Mouse (Mus musculus) heart, embryonic 10.5 days (tissue): ENCODE measurements around the gene Dnah6. TPM values are rescaled to one million over a fixed set of nuclear protein-coding genes. Genes with fewer than 3 reads are reported as not detected.
A peak's percentile ranks its signal among the peaks of the same experiment; 100 is the strongest.

ENCODE experiments used
- DNase-seq: peaks from one replicate; pipeline ENCODE4 v3.0.0-alpha.2; 2017; ENCODE audit warnings: low spot score
- H3K27ac ChIP-seq: fragments of 300-500 bp; sonication (generic); 2 replicates; pipeline ENCODE4 v1.5.1; 2016; ENCODE audit warnings: mild to moderate bottlenecking
- H3K27me3 ChIP-seq: fragments of 300-500 bp; sonication (generic); 2 replicates; pipeline ENCODE4 v1.6.1; 2016; ENCODE audit warnings: mild to moderate bottlenecking; ENCODE audit not compliant: poor library complexity, insufficient read depth, severe bottlenecking
- H3K36me3 ChIP-seq: fragments of 300-500 bp; sonication (generic); 2 replicates; pipeline ENCODE4 v1.6.1; 2016; ENCODE audit warnings: mild to moderate bottlenecking, moderate library complexity
- H3K4me1 ChIP-seq: fragments of 300-500 bp; sonication (generic); 2 replicates; pipeline ENCODE4 v1.6.1; 2016; ENCODE audit warnings: mild to moderate bottlenecking
- H3K4me3 ChIP-seq: fragments of 300-500 bp; sonication (generic); 2 replicates; pipeline ENCODE4 v1.5.1; 2016; ENCODE audit warnings: mild to moderate bottlenecking, moderate library complexity
- H3K9me3 ChIP-seq: fragments of 300-500 bp; sonication (generic); 2 replicates; pipeline ENCODE4 v1.6.1; 2016; ENCODE audit warnings: mild to moderate bottlenecking, moderate library complexity
- WGBS: fragments of 180-500 bp; shearing (Covaris S2); methylation state at CpG from one replicate; pipeline ENCODE4 v1.1.7; 2016; 5-methylcytosine and 5-hydroxymethylcytosine counted together
- polyA plus RNA-seq: library from polyadenylated mRNA; unstranded; fragments of >200 nt; fragmentation: Nextera tagmentation; extraction: Ambion mirVana; gene quantifications from 2 replicates; pipeline ENCODE4 v1.2.1, GENCODE M21; 2016

Dnah6 gene
- polyA plus RNA-seq: 0.01 and 0.05 TPM in 2 replicates

DNA sequence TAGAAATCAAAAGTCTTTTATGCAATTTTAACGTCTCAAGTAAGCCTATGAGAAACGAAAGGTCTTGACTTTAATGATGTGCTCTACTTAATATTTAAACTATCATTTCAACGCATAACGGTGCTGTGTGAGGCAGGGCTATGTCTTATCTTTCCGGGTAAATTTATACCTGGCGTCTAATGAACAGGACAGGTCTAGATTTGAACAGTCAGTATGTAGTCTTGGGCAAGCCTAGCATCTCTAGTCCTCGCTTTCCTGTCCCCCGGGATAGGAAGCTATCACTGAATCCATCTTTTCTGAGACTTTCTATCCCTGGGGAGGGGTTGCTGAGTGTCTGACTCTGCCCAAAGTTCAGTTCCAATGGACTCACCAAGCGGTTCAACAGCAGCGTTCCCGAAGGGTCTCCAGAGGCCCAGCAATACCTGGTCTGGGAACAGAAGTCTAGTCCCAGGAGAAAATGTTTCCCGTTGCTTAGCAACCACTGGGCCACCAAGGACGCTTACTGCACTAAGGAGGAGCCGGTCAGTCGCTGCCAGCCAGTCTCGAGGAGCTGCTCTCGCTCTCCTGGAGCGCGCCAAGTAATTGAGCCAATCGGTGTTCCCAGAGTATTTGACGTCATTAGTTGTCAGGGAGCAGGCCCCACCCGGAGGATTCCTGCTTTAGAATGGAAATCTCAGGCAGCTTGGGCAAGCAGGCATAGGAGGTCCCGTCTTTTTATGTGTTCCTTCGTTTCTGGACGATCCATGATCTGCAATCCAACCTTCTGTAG, at the start of gene Dnah6:
TSS of gene Dnah6 (minus strand) at position 463 of the 769 bp plus-strand sequence.
- peak; percentile 96 for DNase-seq
- Histone ChIP-seq H3K4me3 (peak within 1 kb of the TSS; percentile 55), H3K9me3 (no peaks in the 10 kb centered on the region), H3K27me3 (no peaks in the 10 kb centered on the region), H3K4me1 (peaks cover 8% of the 10 kb centered on the region; the same call in 1 of the 2 replicates), H3K27ac (peak within 1 kb of the TSS; percentile 89), H3K36me3 (peaks cover 3% of the 10 kb centered on the region; the same call in 1 of the 2 replicates)
- 39% methylated on average over 25 of the region's 25 CpGs for WGBS

DNA sequence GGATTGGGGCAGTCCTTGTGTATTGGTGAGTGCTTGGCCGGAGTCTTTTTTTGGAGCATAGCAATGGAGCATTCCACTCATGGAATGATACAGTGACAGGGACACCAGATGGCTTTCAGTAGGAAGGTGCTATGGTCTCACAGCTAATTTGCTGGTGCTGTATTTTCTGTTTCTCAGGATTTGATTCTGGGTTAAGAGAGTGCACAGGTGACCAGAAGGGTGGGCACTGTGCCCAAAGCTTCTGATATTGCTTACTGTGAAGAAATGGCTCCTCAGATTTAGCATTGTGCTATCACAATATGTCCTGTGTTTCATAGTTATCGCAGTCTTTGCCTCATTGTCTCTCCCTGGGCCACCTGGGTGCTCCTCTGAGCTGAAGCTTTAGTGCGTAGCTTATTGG, 47.9 kb upstream of the Dnah6 start:
- DNase-seq: no peak
- H3K27ac ChIP-seq: no peak overlapping the region
- WGBS: 95% methylated on average over 3 of the region's 3 CpGs
- no peaks in the 10 kb centered on the region for H3K9me3 ChIP-seq
- H3K4me3 ChIP-seq: no peak overlapping the region
- no peaks in the 10 kb centered on the region for H3K4me1 ChIP-seq
- H3K36me3 ChIP-seq: peaks cover 88% of the 10 kb centered on the region
- H3K27me3 ChIP-seq: no peaks in the 10 kb centered on the region

DNA sequence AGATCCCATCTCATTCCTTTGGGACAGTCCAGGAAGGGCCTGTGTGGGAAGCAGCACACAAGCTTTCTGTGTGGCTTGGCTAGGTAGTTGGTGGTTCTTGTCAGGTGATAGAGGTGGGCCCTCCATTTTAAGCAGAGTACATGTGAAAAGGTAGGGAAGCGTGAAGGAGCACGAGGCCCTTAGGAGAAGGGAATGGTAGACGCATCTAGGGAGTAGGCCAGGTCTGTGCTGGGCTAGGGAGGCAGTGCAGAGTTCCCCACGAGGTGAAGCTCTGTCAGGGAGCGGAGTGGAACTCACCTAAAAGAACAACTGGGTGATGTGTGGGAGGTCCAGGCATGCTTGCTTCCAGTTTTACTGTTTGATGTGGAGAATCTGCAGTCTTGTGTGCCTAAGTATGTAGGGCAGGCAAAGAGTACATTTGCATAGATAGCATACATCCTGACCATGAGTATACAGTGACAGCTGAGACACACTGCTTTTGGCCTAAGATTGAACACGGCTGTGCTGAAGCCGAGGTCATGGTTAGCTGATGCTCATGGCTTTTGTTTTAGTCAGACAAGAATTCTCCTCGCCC, 46.4 kb upstream of the Dnah6 start:
- DNase-seq: peak; percentile 67
- Histone ChIP-seq H3K27ac (no peak overlapping the region), H3K9me3 (no peaks in the 10 kb centered on the region), H3K4me3 (no peak overlapping the region), H3K36me3 (peaks cover 92% of the 10 kb centered on the region), H3K27me3 (no peaks in the 10 kb centered on the region), H3K4me1 (no peaks in the 10 kb centered on the region)
- WGBS: 91% methylated on average over 8 of the region's 8 CpGs

GRCm38 (mm10) chr6:73264801-73265200, 43.4 kb upstream of the Dnah6 start:
- Histone ChIP-seq H3K9me3 (no peaks in the 10 kb centered on the region), H3K27ac (peak overlapping the region; percentile 16; the same call in 1 of the 2 replicates), H3K36me3 (peaks cover 88% of the 10 kb centered on the region), H3K4me3 (no peak overlapping the region), H3K4me1 (no peaks in the 10 kb centered on the region), H3K27me3 (no peaks in the 10 kb centered on the region)
- WGBS: 82% methylated on average over 2 of the region's 2 CpGs
- no peak for DNase-seq

GRCm38 (mm10) chr6:73260110-73260509, 38.7 kb upstream of the Dnah6 start:
- Histone ChIP-seq H3K27ac (no peak overlapping the region), H3K4me1 (no peaks in the 10 kb centered on the region), H3K4me3 (no peak overlapping the region), H3K27me3 (no peaks in the 10 kb centered on the region), H3K36me3 (peaks cover 83% of the 10 kb centered on the region), H3K9me3 (no peaks in the 10 kb centered on the region)
- 90% methylated on average over 6 of the region's 6 CpGs for WGBS
- DNase-seq: no peak

GRCm38 (mm10) chr6:73257068-73257467, 35.6 kb upstream of the Dnah6 start:
- H3K9me3 ChIP-seq: no peaks in the 10 kb centered on the region
- H3K27me3 ChIP-seq: no peaks in the 10 kb centered on the region
- 92% methylated on average over 7 of the region's 7 CpGs for WGBS
- peaks cover 18% of the 10 kb centered on the region; the same call in 1 of the 2 replicates for H3K4me1 ChIP-seq
- H3K4me3 ChIP-seq: no peak overlapping the region
- H3K36me3 ChIP-seq: peaks cover 59% of the 10 kb centered on the region
- H3K27ac ChIP-seq: no peak overlapping the region
- peak; percentile 67 for DNase-seq

GRCm38 (mm10) chr6:73254307-73255228, 33.1 kb upstream of the Dnah6 start:
- no peak overlapping the region for H3K27ac ChIP-seq
- no peak for DNase-seq
- WGBS: 82% methylated on average over 9 of the region's 9 CpGs

GRCm38 (mm10) chr6:73253584-73253983, 32.1 kb upstream of the Dnah6 start:
- peaks cover 29% of the 10 kb centered on the region for H3K36me3 ChIP-seq
- peaks cover 24% of the 10 kb centered on the region for H3K4me1 ChIP-seq
- no peaks in the 10 kb centered on the region for H3K27me3 ChIP-seq
- no peak for DNase-seq
- no peak overlapping the region for H3K27ac ChIP-seq
- no peaks in the 10 kb centered on the region for H3K9me3 ChIP-seq
- 78% methylated on average over 4 of the region's 4 CpGs for WGBS
- H3K4me3 ChIP-seq: no peak overlapping the region

More at GRCm38 (mm10) chr6:73254307-73255228, 33.1 kb upstream of the Dnah6 start:
- no peaks in the 10 kb centered on the region for H3K27me3 ChIP-seq
- peaks cover 38% of the 10 kb centered on the region for H3K36me3 ChIP-seq
- no peak overlapping the region for H3K4me3 ChIP-seq
- H3K9me3 ChIP-seq: no peaks in the 10 kb centered on the region
- peaks cover 19% of the 10 kb centered on the region for H3K4me1 ChIP-seq

GRCm38 (mm10) chr6:73253006-73253405, 31.6 kb upstream of the Dnah6 start:
- H3K27ac ChIP-seq: no peak overlapping the region
- DNase-seq: no peak
- peaks cover 24% of the 10 kb centered on the region for H3K4me1 ChIP-seq
- no peak overlapping the region for H3K4me3 ChIP-seq
- WGBS: 85% methylated on average over 2 of the region's 2 CpGs
- H3K9me3 ChIP-seq: no peaks in the 10 kb centered on the region
- peaks cover 23% of the 10 kb centered on the region for H3K36me3 ChIP-seq
- H3K27me3 ChIP-seq: no peaks in the 10 kb centered on the region

DNA sequence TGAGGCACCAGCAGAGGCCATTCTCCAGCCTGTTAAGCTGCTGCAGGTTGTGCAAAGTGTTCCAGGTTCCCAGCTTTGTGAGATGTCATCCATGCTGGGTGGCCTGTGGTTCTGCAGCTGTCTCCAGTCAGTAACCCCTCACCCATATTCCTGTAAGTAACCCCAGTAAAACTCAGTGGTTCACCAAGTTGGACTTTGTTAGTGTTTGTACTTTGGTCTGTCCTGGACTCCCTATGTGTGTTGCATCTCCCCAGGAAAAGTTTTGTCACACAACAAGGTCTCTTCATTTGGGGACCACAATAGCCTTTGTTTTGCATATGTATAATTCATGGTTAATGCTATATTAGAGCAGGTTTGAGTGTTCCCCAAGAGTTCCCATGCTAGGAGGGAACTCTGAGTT, 30.9 kb upstream of the Dnah6 start:
- H3K4me3 ChIP-seq: no peak overlapping the region
- peaks cover 19% of the 10 kb centered on the region for H3K36me3 ChIP-seq
- no peaks in the 10 kb centered on the region for H3K27me3 ChIP-seq
- no peaks in the 10 kb centered on the region for H3K9me3 ChIP-seq
- H3K27ac ChIP-seq: no peak overlapping the region
- peaks cover 24% of the 10 kb centered on the region for H3K4me1 ChIP-seq
- no peak for DNase-seq

DNA sequence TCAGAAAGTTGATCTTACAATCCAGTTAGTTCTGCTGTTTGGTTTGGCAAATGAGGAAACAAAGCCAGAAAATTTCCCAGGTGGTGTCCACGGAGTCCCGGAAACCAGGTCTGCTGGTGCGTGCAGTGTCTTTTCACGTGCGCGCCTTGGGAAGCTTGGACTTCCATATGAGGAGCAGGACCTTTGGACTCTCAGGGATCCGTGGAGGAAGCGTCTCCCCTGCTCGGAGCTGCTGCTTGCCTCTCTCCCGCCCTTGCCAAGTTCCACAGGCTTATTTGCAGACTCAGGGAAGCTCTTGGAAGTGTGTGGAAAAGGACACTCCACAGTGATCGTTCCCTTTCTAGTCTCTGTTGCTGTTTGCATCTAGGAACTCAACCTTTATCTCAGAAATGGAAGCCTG, 29.9 kb upstream of the Dnah6 start:
- no peak overlapping the region for H3K27ac ChIP-seq
- H3K9me3 ChIP-seq: no peaks in the 10 kb centered on the region
- H3K36me3 ChIP-seq: peaks cover 8% of the 10 kb centered on the region
- 92% methylated on average over 11 of the region's 11 CpGs for WGBS
- H3K27me3 ChIP-seq: no peaks in the 10 kb centered on the region
- H3K4me3 ChIP-seq: no peak overlapping the region
- no peak for DNase-seq
- peaks cover 24% of the 10 kb centered on the region for H3K4me1 ChIP-seq

GRCm38 (mm10) chr6:73249851-73250250, 28.4 kb upstream of the Dnah6 start:
- H3K27ac ChIP-seq: no peak overlapping the region
- H3K27me3 ChIP-seq: no peaks in the 10 kb centered on the region
- WGBS: 84% methylated on average over 4 of the region's 4 CpGs
- peak overlapping the region; percentile 95; the same call in 1 of the 2 replicates for H3K4me3 ChIP-seq
- H3K36me3 ChIP-seq: peaks cover 6% of the 10 kb centered on the region
- H3K9me3 ChIP-seq: no peaks in the 10 kb centered on the region
- DNase-seq: no peak
- H3K4me1 ChIP-seq: peaks cover 22% of the 10 kb centered on the region

DNA sequence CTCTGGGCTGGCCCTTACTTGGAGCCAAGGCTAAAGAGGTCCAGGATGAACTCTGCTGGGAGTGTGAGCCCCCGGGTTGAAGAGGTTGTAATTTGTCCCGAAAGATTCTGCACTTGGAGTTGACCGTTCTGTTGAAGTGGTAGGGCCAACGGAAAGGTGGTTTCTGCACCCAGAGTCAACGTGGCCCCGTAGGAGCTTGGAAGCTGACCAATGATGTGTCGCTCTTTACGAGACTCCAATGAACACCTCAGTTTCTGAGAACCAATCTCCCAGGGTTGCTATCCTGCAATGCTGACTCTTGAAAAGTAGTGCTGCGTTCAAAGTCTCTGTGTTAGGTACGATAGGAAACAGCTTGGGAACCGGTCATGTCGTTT, 27.6 kb upstream of the Dnah6 start:
- Histone ChIP-seq H3K27ac (peak overlapping the region; percentile 92), H3K9me3 (no peaks in the 10 kb centered on the region), H3K27me3 (no peaks in the 10 kb centered on the region), H3K4me1 (peaks cover 14% of the 10 kb centered on the region), H3K4me3 (peak overlapping the region; percentile 95), H3K36me3 (peaks cover 6% of the 10 kb centered on the region)
- 5% methylated on average over 12 of the region's 12 CpGs for WGBS
- DNase-seq: no peak
